Mouse (Mus musculus) gastrocnemius, adult 2 months (tissue): ENCODE measurements around the gene Lemd2. TPM values are rescaled to one million over a fixed set of nuclear protein-coding genes. Genes with fewer than 3 reads are reported as not detected.
A peak's percentile ranks its signal among the peaks of the same experiment; 100 is the strongest.
"Not testable (repeated sequence)": the region's sequence is repeated elsewhere in the genome, so short reads cannot be mapped to it uniquely, and the experiment has no call there.

Experiments used
- DNase-seq: peaks from one replicate; pipeline ENCODE4 v3.0.0; 2022
- H3K27ac ChIP-seq: fragments of 200-600 bp; 2 replicates; pipeline ENCODE4 v1.8.1; 2022; ENCODE audit warnings: mild to moderate bottlenecking
- H3K4me3 ChIP-seq: fragments of 200-600 bp; 2 replicates; pipeline ENCODE4 v1.8.1; 2022; ENCODE audit warnings: mild to moderate bottlenecking, moderate library complexity
- CTCF ChIP-seq: fragments of 200-600 bp; IDR thresholded peaks from 2 replicates; pipeline ENCODE4 v1.8.1; 2022; ENCODE audit warnings: antibody characterized with exemption, mild to moderate bottlenecking, moderate library complexity
- intact Hi-C: fragments of 180-260 bp; cut with DNase I; formaldehyde crosslinking; loops from one replicate; pipeline ENCODE4 v1.15.1; 2025
- total RNA-seq, 2 experiments: library from RNA; stranded (reverse); gene quantifications; 2 replicates each; pipeline ENCODE4 v1.2.3; 2021

Gene Lemd2
- total RNA-seq, 2 experiments from 2014 or later, result 22.4 to 23.9 TPM

DNA sequence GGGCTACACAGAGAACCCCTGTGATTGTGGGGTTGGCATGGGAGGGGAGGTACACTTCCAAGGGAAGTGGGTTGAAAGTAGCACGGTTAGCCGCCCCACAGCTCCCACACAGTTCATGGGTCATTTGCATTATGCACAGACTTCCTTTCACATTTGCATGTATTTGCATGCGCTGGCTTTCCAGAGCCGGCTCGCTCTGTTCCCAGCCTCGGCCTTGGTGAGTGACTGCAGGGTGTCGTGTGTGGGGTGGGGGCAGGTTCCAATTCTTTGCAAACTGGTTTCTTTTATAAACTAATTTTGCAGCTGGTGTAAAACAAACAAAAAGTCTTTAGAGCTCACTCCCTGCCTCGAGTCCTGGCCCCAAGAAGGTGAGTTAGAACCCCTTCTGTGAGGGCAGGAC lies 34.4 kb upstream of the Lemd2 start:
- intact Hi-C loops, result no loop called here
- no peak for TF ChIP-seq CTCF
- no peak for DNase-seq
- Histone ChIP-seq H3K27ac (no peak overlapping the region), H3K4me3 (no peak overlapping the region)

DNA sequence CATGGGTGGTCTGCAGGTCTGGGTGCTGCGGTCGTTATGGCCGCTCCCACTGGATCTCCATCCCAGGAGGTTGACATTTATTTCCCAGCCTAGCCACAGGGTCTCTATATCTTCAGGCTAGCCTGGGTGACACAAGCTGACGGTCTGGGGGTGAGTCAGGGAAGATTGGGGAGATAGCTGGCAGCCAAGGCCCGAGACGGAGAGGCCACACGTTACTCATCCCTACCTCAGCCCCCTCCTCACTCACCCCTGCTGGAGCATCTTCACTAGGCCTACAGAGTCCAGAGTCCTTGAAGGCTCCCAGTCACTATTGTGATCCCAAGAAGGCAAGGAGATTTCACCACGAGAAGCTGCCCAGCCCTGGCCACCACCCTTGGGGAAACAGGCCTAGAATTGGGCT lies 33.5 kb upstream of the Lemd2 start:
- no peak for TF ChIP-seq CTCF
- Histone ChIP-seq H3K27ac (no peak overlapping the region), H3K4me3 (no peak overlapping the region)
- intact Hi-C loops, result no loop called here
- DNase-seq, result no peak

DNA sequence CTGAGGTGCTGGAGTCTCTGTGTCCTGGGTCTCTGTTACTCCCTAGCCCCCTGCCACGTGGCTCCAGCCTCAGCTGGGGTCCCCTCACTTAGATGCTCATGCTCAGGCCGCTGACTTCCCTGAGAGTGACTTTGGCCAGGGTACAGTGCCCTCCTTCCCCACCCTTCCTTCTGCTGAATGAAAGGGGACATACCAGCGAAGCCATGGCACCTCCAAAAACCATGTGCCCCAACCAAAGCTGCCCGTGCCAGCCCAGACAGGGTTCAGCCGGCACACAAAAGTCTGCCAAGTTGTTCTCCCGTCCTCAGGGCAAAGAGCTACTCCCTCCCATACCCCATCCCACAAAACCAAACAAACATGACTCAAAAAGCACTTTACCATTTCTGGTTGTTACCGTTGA lies 29.0 kb upstream of the Lemd2 start:
- Histone ChIP-seq H3K27ac (no peak overlapping the region), H3K4me3 (no peak overlapping the region)
- DNase-seq, result no peak
- TF ChIP-seq CTCF, result no peak
- intact Hi-C loops, result no loop called here

DNA sequence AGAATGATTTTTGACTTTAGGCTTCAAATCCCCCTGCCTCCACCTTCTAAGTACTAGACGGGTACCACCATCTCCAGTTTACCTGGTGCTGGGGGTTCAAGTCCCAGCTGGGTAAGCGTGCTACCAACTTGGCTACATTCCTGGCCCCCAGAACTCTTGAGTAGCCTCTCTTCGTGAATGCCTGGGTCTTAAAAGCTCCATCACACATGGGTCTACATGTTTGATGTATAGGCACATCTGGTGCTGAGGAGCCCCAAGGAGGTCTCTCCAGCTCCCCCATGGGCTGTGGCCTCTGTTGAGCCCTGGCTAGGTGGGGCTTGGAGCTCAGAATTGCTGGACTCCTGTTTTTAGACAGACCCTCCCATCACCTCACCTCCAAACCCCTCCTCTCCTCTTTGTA lies 27.9 kb upstream of the Lemd2 start:
- TF ChIP-seq CTCF, result no peak
- no peak for DNase-seq
- intact Hi-C loops, result no loop called here
- Histone ChIP-seq H3K4me3 (no peak overlapping the region), H3K27ac (no peak overlapping the region)

DNA sequence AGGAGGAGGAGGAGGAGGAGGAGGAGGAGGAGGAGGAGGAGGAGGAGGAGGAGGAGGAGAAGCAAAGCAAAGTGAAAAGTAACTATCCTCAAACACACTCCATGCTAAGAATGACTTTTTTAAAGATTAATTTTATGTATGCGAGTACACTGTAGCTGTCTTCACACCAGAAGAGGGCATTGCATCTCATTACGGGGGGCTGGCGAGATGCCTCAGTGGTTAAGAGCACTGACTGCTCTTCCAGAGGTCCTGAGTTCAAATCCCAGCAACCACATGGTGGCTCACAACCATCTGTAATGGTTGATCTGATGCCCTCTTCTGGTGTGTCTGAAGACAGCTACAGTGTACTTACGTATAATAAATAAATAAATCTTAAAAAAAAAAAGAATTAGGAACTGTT lies 27.3 kb upstream of the Lemd2 start:
- DNase-seq, H3K27ac ChIP-seq, H3K4me3 ChIP-seq, intact Hi-C loops: not testable (repeated sequence)

DNA sequence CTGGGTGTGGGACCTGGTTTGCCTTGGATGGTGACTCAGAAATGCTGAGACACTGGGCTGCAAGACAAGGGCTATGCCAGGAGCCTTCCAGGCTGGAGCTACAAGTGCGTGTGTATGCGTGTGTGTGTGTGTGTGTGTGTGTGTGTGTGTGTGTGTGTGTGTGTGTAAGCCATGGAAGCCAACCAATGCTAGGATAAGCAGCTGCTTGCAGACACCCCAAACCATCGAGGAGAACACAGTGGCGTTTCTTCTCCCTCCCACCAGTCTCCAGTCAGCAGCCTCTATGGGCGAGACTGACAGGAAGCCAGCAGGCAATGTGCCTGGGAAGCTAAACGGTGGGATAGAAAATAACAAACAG lies 26.9 kb upstream of the Lemd2 start:
- no peak overlapping the region for H3K4me3 ChIP-seq
- intact Hi-C loops, result no loop called here
- DNase-seq, result peak; percentile 51
- no peak for TF ChIP-seq CTCF
- H3K27ac ChIP-seq, result no peak overlapping the region

DNA sequence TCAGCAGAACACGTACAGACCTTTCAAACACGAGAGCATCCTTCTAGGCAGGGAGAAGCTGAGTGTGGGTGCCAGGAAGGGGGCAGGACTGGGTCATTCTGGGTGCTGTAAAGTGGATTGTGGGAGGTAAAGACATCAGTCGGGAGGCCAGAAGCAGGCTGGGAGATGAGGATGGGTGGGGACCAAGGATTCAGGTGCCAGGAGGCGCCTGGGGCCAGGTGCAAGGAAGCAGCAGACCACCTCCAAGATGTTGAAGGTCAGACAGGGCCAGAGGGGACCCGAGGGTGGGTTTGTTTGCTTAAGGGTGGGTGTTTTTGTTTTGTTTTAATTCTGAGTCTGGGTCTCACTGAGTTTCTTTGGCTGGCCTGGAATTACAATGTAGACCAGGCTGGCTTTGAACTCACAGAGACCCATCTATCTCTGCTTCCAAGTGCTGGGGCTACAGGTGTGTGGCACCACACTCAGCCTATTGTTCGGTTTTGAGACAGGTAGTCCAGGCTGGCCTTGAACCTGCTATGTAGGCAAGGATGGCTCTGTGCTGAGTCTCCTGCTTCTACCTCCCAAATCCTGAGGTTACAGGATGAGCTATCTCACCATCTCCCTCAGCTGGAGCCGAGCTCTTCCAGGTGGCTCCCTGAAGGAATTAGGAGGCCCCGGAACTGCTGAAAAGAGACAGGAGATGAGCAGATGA lies 26.3 kb upstream of the Lemd2 start:
- Histone ChIP-seq H3K4me3 (no peak overlapping the region), H3K27ac (no peak overlapping the region)
- TF ChIP-seq CTCF, result no peak
- intact Hi-C loops, result no loop called here
- no peak for DNase-seq

DNA sequence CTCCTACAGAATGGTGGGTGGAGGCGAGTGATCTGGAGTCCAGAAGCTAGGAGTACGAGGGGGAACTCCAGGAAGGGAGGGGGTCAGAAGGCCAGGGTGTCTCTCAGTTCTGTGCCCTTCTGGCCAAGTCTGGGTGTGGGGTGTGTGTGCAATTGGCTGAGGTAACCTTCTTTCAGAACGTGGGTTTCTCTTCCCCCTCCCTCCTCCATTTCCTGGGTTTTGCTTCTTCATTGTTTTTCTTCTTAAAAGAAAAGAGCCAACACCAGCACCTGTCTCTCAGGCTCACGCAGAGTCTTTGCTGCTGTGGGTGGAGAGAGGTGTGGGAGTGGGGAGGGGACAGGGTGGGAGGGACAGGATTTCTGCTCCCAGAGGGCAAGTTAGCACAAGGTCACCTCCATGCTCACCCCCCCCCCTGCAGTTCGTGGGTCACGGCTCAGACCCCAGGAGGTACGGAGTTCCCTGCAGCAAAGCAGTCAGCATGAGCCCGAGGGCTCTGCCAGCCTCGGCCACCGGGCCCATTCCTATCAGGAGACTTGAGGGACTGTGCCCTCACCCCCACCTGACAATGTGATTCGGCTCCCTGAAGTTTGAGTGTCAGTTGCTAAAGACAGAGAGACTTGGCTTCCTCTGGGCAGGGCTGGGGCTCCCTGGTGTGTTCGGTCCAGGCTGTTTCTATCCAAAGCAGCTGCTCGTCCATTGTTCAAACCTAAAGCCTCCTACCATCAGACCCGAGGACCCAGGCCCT lies 25.6 kb upstream of the Lemd2 start:
- no peak for TF ChIP-seq CTCF
- DNase-seq, result no peak
- Histone ChIP-seq H3K4me3 (no peak overlapping the region), H3K27ac (no peak overlapping the region)
- intact Hi-C loops, result no loop called here

DNA sequence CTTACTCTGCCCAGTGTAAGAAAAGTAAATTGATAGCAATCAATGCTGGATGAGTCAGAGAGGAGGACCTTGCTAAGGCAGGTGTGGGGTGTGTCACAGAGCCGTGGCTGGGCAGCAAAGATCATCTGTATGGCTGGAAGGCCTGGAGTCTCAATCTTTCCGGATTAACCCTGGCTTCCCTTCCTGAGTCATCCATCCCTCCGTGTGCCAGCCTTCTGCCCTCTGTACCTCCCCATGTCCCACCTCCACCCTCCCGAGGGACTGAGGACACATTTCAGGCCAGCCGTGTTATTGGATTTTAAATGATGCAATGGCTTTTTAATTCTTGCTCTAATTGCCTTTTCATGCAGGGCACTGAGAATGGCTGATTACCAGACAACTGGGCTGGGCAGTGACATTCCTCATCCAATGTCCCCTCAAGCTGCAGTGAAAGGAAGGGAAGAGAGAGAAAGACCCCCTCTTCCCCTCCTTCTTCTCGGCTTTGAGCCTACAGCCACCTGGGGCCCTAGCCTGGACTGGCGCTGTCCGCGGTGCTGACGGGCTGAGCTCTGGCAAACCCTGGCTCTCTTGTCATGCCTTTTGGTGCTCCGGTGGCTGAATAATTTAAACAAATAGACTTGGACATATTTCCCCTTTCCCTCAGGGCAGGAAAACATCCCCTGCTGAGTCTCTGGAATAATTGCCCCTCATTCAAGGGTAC lies 24.1 kb upstream of the Lemd2 start:
- Histone ChIP-seq H3K27ac (no peak overlapping the region), H3K4me3 (no peak overlapping the region)
- TF ChIP-seq CTCF, result no peak
- DNase-seq, result peak; percentile 70
- intact Hi-C loops, result no loop called here

DNA sequence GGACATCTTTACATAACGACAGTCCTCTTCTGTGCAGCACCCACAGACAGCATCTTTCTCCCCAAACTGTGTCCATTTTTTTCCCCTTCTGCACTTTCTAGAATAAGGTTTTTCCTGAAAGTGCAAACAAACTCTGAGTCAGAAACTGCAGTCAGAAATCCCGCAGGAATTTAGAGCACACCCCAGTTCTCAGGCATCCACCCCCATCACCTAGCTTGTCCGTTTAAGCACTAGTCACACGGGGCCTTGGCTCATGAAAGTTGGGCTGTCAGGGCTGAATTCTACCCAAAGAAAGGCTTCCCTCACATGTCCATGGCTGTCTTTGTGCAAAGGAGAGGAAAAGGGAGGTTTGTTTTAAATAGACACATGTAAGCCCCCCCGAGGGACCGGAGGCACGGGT lies 23.0 kb upstream of the Lemd2 start:
- Histone ChIP-seq H3K27ac (no peak overlapping the region), H3K4me3 (no peak overlapping the region)
- TF ChIP-seq CTCF, result no peak
- no peak for DNase-seq
- intact Hi-C loops, result no loop called here

DNA sequence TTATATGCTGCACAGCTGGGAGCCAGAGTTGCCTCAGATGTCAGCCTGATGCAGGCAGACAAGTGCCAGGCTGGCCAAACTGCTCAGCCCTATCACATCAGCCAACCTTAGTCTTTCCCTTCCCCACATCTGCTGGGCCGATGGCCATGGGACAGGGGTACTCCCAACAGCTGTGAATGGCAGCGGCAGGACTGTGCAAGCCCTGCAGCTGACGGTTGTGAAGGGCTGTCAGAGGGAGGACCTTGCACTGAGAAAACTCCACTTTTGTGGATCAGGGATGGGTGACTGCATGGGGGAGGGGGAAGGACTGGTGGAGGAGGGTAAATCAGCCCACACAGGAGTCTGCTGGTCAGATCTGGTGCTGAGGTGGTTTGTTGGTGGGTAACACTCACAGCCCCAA lies 22.4 kb upstream of the Lemd2 start:
- Histone ChIP-seq H3K4me3 (no peak overlapping the region), H3K27ac (no peak overlapping the region)
- intact Hi-C loops, result no loop called here
- DNase-seq, result no peak
- no peak for TF ChIP-seq CTCF

DNA sequence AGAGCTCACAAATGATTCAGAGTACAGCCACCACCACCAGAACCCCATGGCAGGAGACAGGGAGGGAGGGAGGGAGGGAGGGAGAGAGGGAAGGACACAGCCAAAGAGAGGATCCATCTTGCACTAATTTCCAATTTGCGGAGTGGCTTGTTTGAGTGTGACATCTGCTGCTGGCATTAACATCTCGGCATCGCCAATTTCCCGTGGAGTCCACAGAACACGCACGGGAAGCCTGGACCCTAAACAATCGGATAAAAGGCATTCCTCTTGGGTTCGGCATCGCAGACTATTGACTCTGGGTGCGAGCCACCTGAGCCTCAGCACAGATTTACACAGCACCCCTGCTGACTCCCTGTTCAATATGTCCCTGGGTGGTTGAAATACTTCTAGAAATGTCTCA lies 21.5 kb upstream of the Lemd2 start:
- no peak overlapping the region for H3K4me3 ChIP-seq
- TF ChIP-seq CTCF, result no peak
- H3K27ac ChIP-seq, result no peak overlapping the region
- DNase-seq, result no peak
- intact Hi-C loops, result no loop called here

DNA sequence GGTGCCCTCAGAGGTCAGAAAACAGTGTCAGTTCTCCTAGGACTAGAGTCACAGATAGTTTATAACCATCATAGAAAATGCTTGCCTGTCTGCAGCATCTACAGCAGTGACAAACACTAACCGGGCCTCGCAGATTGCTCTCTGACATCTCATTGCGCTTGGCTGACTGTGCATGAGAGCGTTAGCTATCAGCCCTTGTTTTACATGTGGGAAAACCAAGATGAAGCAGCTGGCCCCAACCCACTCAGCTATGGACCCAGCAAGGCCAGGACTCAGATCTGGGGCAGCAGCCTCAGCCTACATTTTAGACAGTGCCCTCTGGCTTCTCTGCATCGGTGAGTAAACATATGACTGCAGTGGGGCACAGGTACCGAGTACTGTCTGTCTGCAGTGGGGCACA lies 19.6 kb upstream of the Lemd2 start:
- no peak for TF ChIP-seq CTCF
- intact Hi-C loops, result no loop called here
- Histone ChIP-seq H3K4me3 (no peak overlapping the region), H3K27ac (no peak overlapping the region)
- DNase-seq, result no peak
